33 mouse cellular contexts compared by ENCODE assay signal in the genomic region with DNA sequence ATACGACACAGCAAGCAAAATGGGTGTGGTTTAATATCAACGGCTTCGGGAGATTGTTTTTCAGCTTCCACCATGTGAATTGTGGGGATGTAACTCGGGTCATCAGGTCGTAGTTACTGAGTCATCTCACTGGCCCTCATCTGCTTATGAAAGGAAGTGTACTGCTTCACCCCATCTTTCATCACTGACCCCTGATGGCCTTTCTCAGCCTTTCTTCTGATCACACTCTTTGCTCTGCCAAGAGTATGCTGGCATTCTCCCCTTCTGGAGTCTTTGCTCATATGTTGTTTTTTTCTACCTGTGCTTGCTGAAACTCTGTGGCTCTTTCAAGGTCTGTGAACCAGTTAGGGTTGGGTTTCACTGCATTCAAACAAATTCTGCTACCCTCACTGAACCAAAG. TPM values are rescaled to one million over a fixed set of nuclear protein-coding genes. Genes with fewer than 3 reads are reported as not detected.
DNase-seq lines count a peak whose midpoint lies in the region; ATAC-seq lines count a peak whose summit lies in the region.
"Had no signal": no experiment of that assay in that cellular context is flagged by ENCODE, and none has a peak within 500 bp of the region (broad histone marks: within the 10 kb centered on the region; RNA-seq: fewer than 3 reads in every experiment).

No protein-coding gene starts in this region.

- DNase-seq in adrenal gland, adult (ENCODE audit: inconsistent age in 2 of 2, low spot score in 1 of 2) = peak; percentile 29 to 81
- no peak for DNase-seq in adrenal gland, postnatal 4 days (ENCODE audit: low spot score in 2 of 2)
- DNase-seq in heart, adult 11 months = peak; percentile 67
- DNase-seq in heart, postnatal 36 days = no peak
- DNase-seq in adrenal gland, postnatal 14 days = peak; percentile 33
- peak; percentile 15 for DNase-seq in limb, embryonic 10.5 days (ENCODE audit: low spot score)
- DNase-seq in frontal cortex, postnatal 14 days (ENCODE audit: low spot score in 2 of 2) = no peak
- DNase-seq: B cell, adult 2 months; cerebellum, adult 11 months; cerebellum, adult 2 months; cerebellum, adult 9-11 months; cerebellum, postnatal 25 days; forebrain, postnatal 0 days; gastrocnemius, postnatal 25 days; kidney, adult 11 months; kidney, adult 8-10 months had no signal

- no peak overlapping the region for H3K9ac ChIP-seq in forebrain, embryonic 16.5 days (replicated peaks; ENCODE audit: low read depth, low read length)
- H3K9ac ChIP-seq: embryonic facial prominence, embryonic 12.5 days; embryonic facial prominence, embryonic 15.5 days; forebrain, embryonic 13.5 days; forebrain, postnatal 0 days; hindbrain, embryonic 13.5 days; intestine, embryonic 15.5 days had no signal

- intact Hi-C loops in heart, postnatal 36 days (cut with DNase I) = no loop called here

- peaks cover 4% of the 10 kb centered on the region; the same call in 1 of the 2 replicates for H3K4me1 ChIP-seq in limb, embryonic 10.5 days
- no peaks in the 10 kb centered on the region for H3K4me1 ChIP-seq in forebrain, embryonic 16.5 days (replicated peaks; ENCODE audit: control insufficient read depth, insufficient read depth, low read length)
- H3K4me1 ChIP-seq: embryonic facial prominence, embryonic 12.5 days; forebrain, embryonic 13.5 days; intestine, embryonic 15.5 days had no signal

- no peak overlapping the region for H3K27ac ChIP-seq in limb, embryonic 10.5 days
- no peak overlapping the region for H3K27ac ChIP-seq in forebrain, embryonic 16.5 days (ENCODE audit: low read length)
- H3K27ac ChIP-seq: embryonic facial prominence, embryonic 12.5 days; embryonic facial prominence, embryonic 15.5 days; forebrain, embryonic 13.5 days; hindbrain, embryonic 10.5 days; hindbrain, embryonic 13.5 days; intestine, embryonic 15.5 days had no signal

- no peaks in the 10 kb centered on the region for H3K27me3 ChIP-seq in limb, embryonic 10.5 days (ENCODE audit: low read depth, poor library complexity, severe bottlenecking)
- H3K27me3 ChIP-seq in forebrain, embryonic 16.5 days (replicated peaks; ENCODE audit: control insufficient read depth, insufficient read depth, low read length) = no peaks in the 10 kb centered on the region
- H3K27me3 ChIP-seq: embryonic facial prominence, embryonic 12.5 days; embryonic facial prominence, embryonic 15.5 days; forebrain, embryonic 13.5 days; hindbrain, embryonic 13.5 days; intestine, embryonic 15.5 days had no signal

- no peak overlapping the region for H3K4me3 ChIP-seq in limb, embryonic 10.5 days
- H3K4me3 ChIP-seq in forebrain, embryonic 16.5 days (replicated peaks; ENCODE audit: low read length) = no peak overlapping the region
- H3K4me3 ChIP-seq: embryonic facial prominence, embryonic 12.5 days; embryonic facial prominence, embryonic 15.5 days; erythroblast, embryonic 14.5 days; forebrain, embryonic 13.5 days; hindbrain, embryonic 10.5 days; hindbrain, embryonic 13.5 days; intestine, embryonic 15.5 days had no signal

- H3K9me3 ChIP-seq in limb, embryonic 10.5 days (replicated peaks) = no peaks in the 10 kb centered on the region
- H3K9me3 ChIP-seq in forebrain, embryonic 16.5 days (ENCODE audit: control insufficient read depth, low read length) = no peaks in the 10 kb centered on the region
- H3K9me3 ChIP-seq: embryonic facial prominence, embryonic 12.5 days; embryonic facial prominence, embryonic 15.5 days; forebrain, embryonic 13.5 days; G1E; hindbrain, embryonic 10.5 days; hindbrain, embryonic 13.5 days; intestine, embryonic 15.5 days had no signal

- no peak for ATAC-seq in forebrain, embryonic 16.5 days
- ATAC-seq: forebrain, embryonic 13.5 days; forebrain, postnatal 0 days; hindbrain, embryonic 16.5 days; intestine, embryonic 15.5 days; Patski had no signal

- H3K36me3 ChIP-seq in limb, embryonic 10.5 days = no peaks in the 10 kb centered on the region
- H3K36me3 ChIP-seq in forebrain, embryonic 16.5 days (ENCODE audit: control insufficient read depth, insufficient read depth) = no peaks in the 10 kb centered on the region
- H3K36me3 ChIP-seq: embryonic facial prominence, embryonic 12.5 days; embryonic facial prominence, embryonic 15.5 days; G1E; hindbrain, embryonic 10.5 days; hindbrain, embryonic 13.5 days; intestine, embryonic 15.5 days had no signal

- WGBS in limb, embryonic 10.5 days = 81% methylated on average over 5 of the region's 5 CpGs
- 74% methylated on average over 5 of the region's 5 CpGs for WGBS in forebrain, embryonic 16.5 days

- H3K4me2 ChIP-seq in forebrain, embryonic 16.5 days (ENCODE audit: low read length) = no peak overlapping the region
- H3K4me2 ChIP-seq: embryonic facial prominence, embryonic 12.5 days; embryonic facial prominence, embryonic 15.5 days; forebrain, embryonic 13.5 days; heart, embryonic 11.5 days; hindbrain, embryonic 13.5 days; intestine, embryonic 15.5 days had no signal

RNA-seq across cellular contexts. Expression of gene Tgm3, which starts 50.6 kb away (rescaled TPM):
- under 1 TPM; 0.14 to 0.17 TPM for total RNA-seq in adrenal gland, postnatal 4 days (2021)
- total RNA-seq in heart, postnatal 36 days (2021) = under 1 TPM in 1 of 2 experiments, not detected in 1; 0.11 TPM
- total RNA-seq in adrenal gland, postnatal 14 days (2021) = 1.1 and 1.7 TPM in 2 replicates
- 0.10 TPM in 1 of 2 replicates, not detected in the other for polyA plus RNA-seq in limb, embryonic 10.5 days (2016; fragmentation: Nextera tagmentation; extraction: Ambion mirVana)
- polyA plus RNA-seq in forebrain, embryonic 16.5 days (2015; fragmentation: Nextera tagmentation; extraction: Ambion mirVana) = 0.05 and 0.06 TPM in 2 replicates
- total RNA-seq: CH12.LX; gastrocnemius, adult 8-10 months; gastrocnemius, postnatal 25 days; heart, adult 8-10 months had no signal
- polyA plus RNA-seq: embryonic facial prominence, embryonic 12.5 days; erythroblast, embryonic 14.5 days; forebrain, embryonic 13.5 days; G1E; heart, embryonic 11.5 days; heart, embryonic 14.5 days; heart, postnatal 0 days; hindbrain, embryonic 10.5 days; hindbrain, embryonic 13.5 days; hindbrain, embryonic 16.5 days; intestine, embryonic 15.5 days had no signal

Comparison
In these comparisons a context has a peak if more than half of its experiments do, and no peak if none do; other contexts are left out.
1. DNase-seq: peak in adrenal gland, adult (2 of 2), heart, adult 11 months (single experiment), adrenal gland, postnatal 14 days (single experiment) and limb, embryonic 10.5 days (single experiment); none in adrenal gland, postnatal 4 days (0 of 2), heart, postnatal 36 days (0 of 2) and frontal cortex, postnatal 14 days (0 of 2).